Mouse (Mus musculus) testis, postnatal 14 days (tissue): ENCODE measurements around the gene D130040H23Rik.
"Not testable (repeated sequence)": the region's sequence is repeated elsewhere in the genome, so short reads cannot be mapped to it uniquely, and the experiment has no call there.

Experiments
- DNase-seq: peaks from one replicate; pipeline ENCODE4 v3.0.0; 2021; ENCODE audit warnings: low spot score

The D130040H23Rik gene

GRCm38 (mm10) chr8:69270386-69271202, at the start of gene D130040H23Rik:
Gene D130040H23Rik, plus strand, starts transcription at chr8:69271080.
- peak; percentile 79 for DNase-seq

- no peak for DNase-seq
Measured at GRCm38 (mm10) chr8:69242541-69242940, 28.3 kb upstream of the D130040H23Rik start.

GRCm38 (mm10) chr8:69268525-69268924, 2.4 kb upstream of the D130040H23Rik start:
- no peak for DNase-seq

- no peak for DNase-seq
Measured at GRCm38 (mm10) chr8:69271203-69271554, 299 bp downstream of the D130040H23Rik start.

- DNase-seq = no peak
Measured at GRCm38 (mm10) chr8:69272435-69272834, 1.6 kb downstream of the D130040H23Rik start.

- no peak for DNase-seq
Measured at GRCm38 (mm10) chr8:69324771-69325170, 53.9 kb downstream of the D130040H23Rik start.

- peak; percentile 54 for DNase-seq
Measured at GRCm38 (mm10) chr8:69328301-69329288, 57.7 kb downstream of the D130040H23Rik start.

- DNase-seq = not testable (repeated sequence)
Measured at GRCm38 (mm10) chr8:69329289-69329688, 58.4 kb downstream of the D130040H23Rik start.
